Mouse (Mus musculus): ENCODE data around the gene Kctd18.

DNA sequence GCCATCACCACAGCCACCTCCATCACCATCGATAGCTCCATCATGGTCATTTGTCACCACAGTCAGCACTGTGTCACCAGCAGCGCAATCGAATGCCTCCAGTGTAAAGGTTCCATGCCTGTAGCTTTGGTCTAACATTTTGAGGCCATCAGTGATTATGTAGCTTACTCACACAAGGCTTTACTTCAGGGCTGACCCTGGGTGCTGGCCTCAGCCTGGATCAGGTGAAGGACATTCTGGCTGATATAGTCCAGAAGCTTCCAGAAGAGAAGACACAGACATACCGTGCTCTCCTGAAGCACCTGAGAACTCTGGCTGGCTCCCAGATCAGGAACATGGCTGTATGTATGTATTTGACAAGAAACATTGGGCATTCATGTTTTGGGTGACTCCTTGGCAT lies 40.1 kb upstream of the Kctd18 start:
- TF ChIP-seq POLR2A (IDR thresholded peaks at IDR 0.05; ENCODE audit: extremely low read depth, insufficient read depth, low read length) (no peak), CTCF (IDR thresholded peaks at IDR 0.05; ENCODE audit: low read depth, low read length) (no peak)
